In genomic region chr2:117337902-117338301, GRCm38 (mm10) we compare ENCODE assay signal across 26 mouse cellular contexts. TPM values are rescaled to one million over a fixed set of nuclear protein-coding genes. Genes with fewer than 3 reads are reported as not detected.
DNase-seq lines count a peak whose midpoint lies in the region; ATAC-seq and TF ChIP-seq lines count a peak whose summit lies in the region.
"Had no signal": no experiment of that assay in that cellular context is flagged by ENCODE, and none has a peak within 500 bp of the region (broad histone marks: within the 10 kb centered on the region; RNA-seq: fewer than 3 reads in every experiment).

No protein-coding gene starts in this region.

- no peak overlapping the region for H3K27ac ChIP-seq in thymus, adult 2 months (ENCODE audit: control insufficient read depth, insufficient read depth, low read length)
- H3K27ac ChIP-seq in heart, adult 2 months, result no peak overlapping the region
- H3K27ac ChIP-seq: embryonic facial prominence, embryonic 10.5 days; hindbrain, embryonic 10.5 days; limb, embryonic 13.5 days; liver, embryonic 14.5 days; midbrain, embryonic 12.5 days; neural tube, embryonic 15.5 days had no signal

- no peaks in the 10 kb centered on the region for H3K27me3 ChIP-seq in thymus, adult 2 months (ENCODE audit: control insufficient read depth, insufficient read depth, low read length)
- peaks cover 7% of the 10 kb centered on the region for H3K27me3 ChIP-seq in heart, adult 2 months (ENCODE audit: control insufficient read depth, insufficient read depth, low read length)

- H3K79me2 ChIP-seq in heart, adult 2 months (replicated peaks; ENCODE audit: control insufficient read depth, insufficient read depth, low read length), result no peaks in the 10 kb centered on the region

- peaks cover 55% of the 10 kb centered on the region for H3K36me3 ChIP-seq in thymus, adult 2 months (ENCODE audit: control insufficient read depth, insufficient read depth, low read length)
- no peaks in the 10 kb centered on the region for H3K36me3 ChIP-seq in heart, adult 2 months (ENCODE audit: control insufficient read depth, insufficient read depth, low read length)
- H3K36me3 ChIP-seq: embryonic facial prominence, embryonic 10.5 days; hindbrain, embryonic 10.5 days; limb, embryonic 13.5 days; midbrain, embryonic 12.5 days; neural tube, embryonic 15.5 days had no signal

- H3K4me1 ChIP-seq in thymus, adult 2 months (replicated peaks; ENCODE audit: control insufficient read depth, insufficient read depth, low read length), result peaks cover 39% of the 10 kb centered on the region
- no peaks in the 10 kb centered on the region for H3K4me1 ChIP-seq in heart, adult 2 months (ENCODE audit: control insufficient read depth, insufficient read depth, low read length)

- TF ChIP-seq POLR2A in thymus, adult 2 months (IDR thresholded peaks at IDR 0.05; ENCODE audit: control insufficient read depth, extremely low read depth, insufficient read depth, low read length, poor library complexity), result no peak
- no peak for TF ChIP-seq POLR2A in heart, adult 2 months (IDR thresholded peaks at IDR 0.05; ENCODE audit: insufficient read depth, low read depth, low read length)

- no peak for TF ChIP-seq EP300 in heart, adult 2 months (IDR thresholded peaks at IDR 0.05; ENCODE audit: insufficient read depth, low read depth, low read length)

- H3K9ac ChIP-seq in heart, adult 2 months (ENCODE audit: low read depth, low read length), result no peak overlapping the region
- H3K9ac ChIP-seq: forebrain, postnatal 0 days; limb, embryonic 13.5 days; liver, embryonic 14.5 days; lung, embryonic 14.5 days; midbrain, embryonic 12.5 days; neural tube, embryonic 15.5 days had no signal

- ATAC-seq in CD4-positive, CD25-positive, alpha-beta regulatory T cell, adult 4 months, result no peak
- ATAC-seq: hindbrain, embryonic 16.5 days; intestine, embryonic 16.5 days had no signal

- intact Hi-C loops in left cerebral cortex, postnatal 14 days (cut with DNase I), result no loop called here
- intact Hi-C loops in left cerebral cortex, postnatal 10 days (cut with DNase I), result loop anchor here (2.0 kb wide), 1 partner anchor 29 kb away; no protein-coding TSS in a partner anchor
- intact Hi-C loops in heart, adult 2 months (cut with DNase I), result no loop called here

- H3K4me3 ChIP-seq in thymus, adult 2 months (ENCODE audit: control insufficient read depth, insufficient read depth, low read length), result 0 out of 2 replicates have a peak overlapping the region, but pooled peaks have one; percentile 2
- H3K4me3 ChIP-seq in heart, adult 2 months, result no peak overlapping the region
- H3K4me3 ChIP-seq: embryonic facial prominence, embryonic 10.5 days; hindbrain, embryonic 10.5 days; limb, embryonic 13.5 days; midbrain, embryonic 12.5 days; neural tube, embryonic 15.5 days had no signal

- DNase-seq in CD4-positive, CD25-positive, alpha-beta regulatory T cell, adult 2 months (ENCODE audit: low read depth, low spot score), result peak; percentile 31
- DNase-seq in left cerebral cortex, postnatal 14 days (ENCODE audit: low spot score in 2 of 2), result peak; percentile 41 to 64
- no peak for DNase-seq in left cerebral cortex, postnatal 10 days (ENCODE audit: extremely low spot score in 1 of 2, low spot score in 2 of 2)
- DNase-seq in thymus, adult 2 months, result no peak
- no peak for DNase-seq in thymus, postnatal 14 days
- DNase-seq in ovary, postnatal 14 days (ENCODE audit: low spot score), result no peak
- no peak for DNase-seq in heart, adult 2 months
- DNase-seq: adrenal gland, postnatal 25 days; cerebellum, adult 11 months; cerebellum, adult 9-11 months; forebrain, postnatal 0 days; gastrocnemius, postnatal 10 days; kidney, adult 9 months; kidney, postnatal 14 days; right cerebral cortex, postnatal 4 days had no signal

- no peak for TF ChIP-seq CTCF in thymus, adult 2 months (IDR thresholded peaks at IDR 0.05; ENCODE audit: borderline replicate concordance, control insufficient read depth, extremely low read depth, insufficient read depth, low read length, poor library complexity)
- TF ChIP-seq CTCF in heart, adult 2 months (IDR thresholded peaks at IDR 0.05), result no peak

- 86% methylated on average over 7 of the region's 7 CpGs for WGBS in thymus, adult 2 months
- 88% methylated on average over 7 of the region's 7 CpGs for WGBS in heart, adult 2 months

RNA-seq across cellular contexts. Expression of gene Rasgrp1, which starts 4.9 kb away (rescaled TPM):
- polyA plus RNA-seq in CD4-positive, CD25-positive, alpha-beta regulatory T cell, adult 4 months (2017; shearing (Covaris generic)), result 10 to 100 TPM; 66.0 to 79.2 TPM
- 100 to 1,000 TPM; 271 to 278 TPM for total RNA-seq in left cerebral cortex, postnatal 14 days (2021)
- 100 to 1,000 TPM; 142 to 150 TPM for total RNA-seq in left cerebral cortex, postnatal 10 days (2021)
- polyA plus RNA-seq in thymus, adult 2 months (2012; rRNA removed), result 131 and 145 TPM in 2 replicates
- total RNA-seq in heart, adult 2 months (2021), result under 1 TPM; 0.34 to 0.43 TPM
- 0.62 and 0.67 TPM in 2 replicates for polyA plus RNA-seq in heart, adult 2 months (2012; rRNA removed)
- total RNA-seq: common myeloid progenitor, adult 5-6 weeks had no signal

Comparison
In these comparisons a context has a peak if more than half of its experiments do, and no peak if none do; other contexts are left out.
1. DNase-seq: peak in CD4-positive, CD25-positive, alpha-beta regulatory T cell, adult 2 months (single experiment) and left cerebral cortex, postnatal 14 days (2 of 2); none in left cerebral cortex, postnatal 10 days (0 of 2), thymus, adult 2 months (single experiment), thymus, postnatal 14 days (single experiment), ovary, postnatal 14 days (single experiment) and heart, adult 2 months (0 of 2).
2. RNA of gene Rasgrp1, which starts 4.9 kb away (total RNA-seq): 271 to 278 TPM in left cerebral cortex, postnatal 14 days and 142 to 150 TPM in left cerebral cortex, postnatal 10 days; 0.34 to 0.43 TPM in heart, adult 2 months; every median in the first group is over 100 times any median in the second.